Mouse (Mus musculus): Measurements from ENCODE around the gene Nfam1. TPM values are rescaled to one million over a fixed set of nuclear protein-coding genes. Genes with fewer than 3 reads are reported as not detected.

Gene Nfam1
- polyA plus RNA-seq (2015; fragmentation: Nextera tagmentation; extraction: Ambion mirVana): 18.3 and 24.4 TPM in 2 replicates

GRCm38 (mm10) chr15:83032981-83033541 is at the start of gene Nfam1:
Gene Nfam1, minus strand, starts transcription at chr15:83033306.

GRCm38 (mm10) chr15:82987732-82988112 is 45.4 kb downstream of the Nfam1 start, which contains the start of gene Tcf20:
Gene Tcf20, minus strand, starts transcription at chr15:82987872.

Other genes starting within 250 kb of the Nfam1 start
- 0.23 TPM in 1 of 2 replicates, not detected in the other for gene Cyp2d26, start 239.0 kb downstream of the Nfam1 start, polyA plus RNA-seq (2015; fragmentation: Nextera tagmentation; extraction: Ambion mirVana)
- gene Tcf20, start 45.4 kb downstream of the Nfam1 start, polyA plus RNA-seq (2015; fragmentation: Nextera tagmentation; extraction: Ambion mirVana): 4.8 and 5.7 TPM in 2 replicates
- 31.0 and 37.7 TPM in 2 replicates for gene Serhl, start 56.2 kb upstream of the Nfam1 start, polyA plus RNA-seq (2015; fragmentation: Nextera tagmentation; extraction: Ambion mirVana)
- gene Rrp7a, start 89.5 kb upstream of the Nfam1 start, polyA plus RNA-seq (2015; fragmentation: Nextera tagmentation; extraction: Ambion mirVana): 29.6 and 35.2 TPM in 2 replicates
- 62.8 and 66.6 TPM in 2 replicates for gene Poldip3, start 116.1 kb upstream of the Nfam1 start, polyA plus RNA-seq (2015; fragmentation: Nextera tagmentation; extraction: Ambion mirVana)
- gene Cyb5r3, start 139.3 kb upstream of the Nfam1 start, polyA plus RNA-seq (2015; fragmentation: Nextera tagmentation; extraction: Ambion mirVana): 86.7 and 93.2 TPM in 2 replicates
- 5.1 and 6.1 TPM in 2 replicates for gene A4galt, start 218.5 kb upstream of the Nfam1 start, polyA plus RNA-seq (2015; fragmentation: Nextera tagmentation; extraction: Ambion mirVana)